Mouse (Mus musculus) hematopoietic stem cell, adult 5-6 weeks (primary cell): ENCODE results near the gene Adk. TPM values are rescaled to one million over a fixed set of nuclear protein-coding genes. Genes with fewer than 3 reads are reported as not detected.

ENCODE experiments used
- ATAC-seq, 2 experiments: fragments of 125-278 bp in 1 of 2; replicated peaks in 1 of 2; 2 replicates each; pipeline ENCODE4 v1.8.0; 2016 to 2017; ENCODE audit warnings: inconsistent platforms in 2 of 2, mild to moderate bottlenecking in 2 of 2, moderate number of reproducible peaks in 2 of 2, low read depth in 1 of 2, moderate TSS enrichment in 1 of 2; ENCODE audit not compliant: low FRiP score in 2 of 2, poor library complexity in 2 of 2, severe bottlenecking in 2 of 2, insufficient read depth in 1 of 2, low TSS enrichment in 1 of 2
- total RNA-seq: library from RNA; stranded (forward); fragments of 172-1452, 232-1000 nt; gene quantifications from 2 replicates; pipeline ENCODE4 v1.2.3, GENCODE M21; 2017

Adk gene
- total RNA-seq, 1 experiment from 2014 or later, result 55.9 TPM

DNA sequence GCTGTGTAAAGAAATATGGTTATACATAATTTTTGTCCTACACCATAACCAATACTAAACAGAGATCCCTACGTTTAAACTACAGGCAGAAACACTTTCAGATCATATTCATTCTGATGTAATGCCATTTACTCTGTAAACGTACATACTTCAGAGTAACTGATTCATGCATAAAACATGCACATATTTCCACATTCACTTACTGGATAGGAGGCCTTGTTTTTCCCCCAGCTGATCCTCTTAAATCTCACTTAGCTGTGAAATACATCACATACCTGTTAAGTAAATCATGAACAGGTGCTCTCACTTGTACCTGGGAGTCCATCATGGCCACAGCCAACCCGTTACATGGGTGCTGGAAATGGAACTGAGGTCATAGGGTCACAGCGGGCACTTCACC lies 285.6 kb downstream of the Adk start:
- ATAC-seq, result no peak

DNA sequence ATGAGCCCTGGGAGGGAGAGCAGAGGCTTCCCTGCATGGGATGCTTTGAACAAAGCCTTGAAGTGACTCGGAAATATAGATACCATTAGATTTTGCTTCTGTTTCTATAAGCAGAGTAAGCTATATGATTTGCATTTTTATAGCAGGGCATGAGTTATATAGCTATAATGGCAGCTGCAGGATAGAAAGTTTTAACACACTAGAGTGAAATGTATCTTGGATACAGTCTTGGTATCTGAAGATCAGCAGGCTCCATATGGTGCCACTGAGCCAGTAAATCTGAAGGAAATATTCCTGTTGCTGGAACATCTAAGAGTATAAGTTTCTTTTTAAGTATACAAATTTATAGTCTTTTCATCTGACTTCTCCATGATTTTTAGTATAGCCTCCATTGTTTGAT lies 288.8 kb downstream of the Adk start:
- ATAC-seq, result no peak

DNA sequence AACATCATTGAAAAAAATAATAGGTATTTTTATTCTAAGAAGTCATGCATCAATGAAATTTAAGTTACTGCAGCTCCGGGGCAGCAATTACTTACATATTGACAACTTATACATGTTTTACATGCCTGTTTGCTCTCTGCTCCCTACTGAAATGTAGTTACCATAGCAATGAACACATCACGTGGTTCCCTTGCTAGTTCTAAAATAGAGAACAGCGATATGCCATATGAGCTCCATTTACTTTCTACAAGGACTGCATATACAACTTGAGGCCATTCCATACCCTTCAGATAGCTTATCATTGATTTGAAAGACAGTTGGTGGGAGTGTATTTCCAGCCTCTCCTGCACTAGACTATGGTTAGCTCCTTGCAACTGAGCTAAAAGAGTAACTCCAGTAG lies 290.6 kb downstream of the Adk start:
- ATAC-seq, result no peak

DNA sequence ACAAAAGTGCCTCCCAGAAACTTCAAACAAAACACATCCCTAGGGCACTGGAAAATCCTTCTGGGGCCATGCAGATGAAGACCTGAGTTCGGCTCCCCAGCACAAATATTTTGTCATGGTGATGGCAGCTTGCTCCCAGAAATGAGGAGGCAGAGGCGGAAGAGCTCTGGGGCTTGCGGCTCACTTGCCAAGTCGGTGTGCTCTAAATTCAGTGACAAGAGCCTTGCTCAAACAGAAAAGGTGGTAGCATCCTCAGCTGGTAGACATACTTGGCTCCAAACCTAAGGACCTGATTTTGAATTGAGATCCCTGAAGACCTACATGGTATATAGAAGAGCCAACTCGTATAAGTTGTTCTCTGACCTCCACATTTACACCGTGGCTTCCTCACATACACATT lies 292.5 kb downstream of the Adk start:
- no peak for ATAC-seq

DNA sequence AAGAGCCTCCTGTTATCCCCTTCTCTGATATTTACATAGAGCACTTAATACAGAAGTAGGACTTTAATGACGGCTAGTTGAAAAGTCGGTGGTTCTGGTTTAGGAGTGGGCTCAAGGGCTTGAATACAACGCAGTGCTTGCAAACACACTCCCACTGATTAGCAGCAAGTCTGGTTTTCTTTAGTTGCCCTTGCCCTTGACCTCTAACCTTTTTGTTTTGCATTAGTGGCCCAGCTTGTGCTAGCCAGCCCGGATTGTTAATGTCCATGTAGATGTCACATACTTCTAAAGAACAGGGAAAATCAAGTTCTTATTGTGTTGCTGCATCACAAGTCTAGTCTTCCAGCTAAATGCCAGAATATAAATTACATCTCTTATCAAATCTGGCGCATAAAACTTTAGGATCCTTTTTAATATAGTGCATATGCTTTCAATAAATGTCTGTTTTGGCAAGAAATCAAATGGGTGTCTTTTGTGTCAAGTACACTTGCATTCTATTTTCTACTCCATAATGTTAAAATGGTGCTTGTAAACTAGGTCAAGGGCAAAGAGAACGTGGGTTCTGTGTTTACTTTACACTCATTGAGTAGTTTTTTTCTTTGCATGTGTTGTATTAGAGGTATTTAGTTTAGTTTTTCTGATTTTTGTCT lies 296.4 kb downstream of the Adk start:
- ATAC-seq, result no peak

DNA sequence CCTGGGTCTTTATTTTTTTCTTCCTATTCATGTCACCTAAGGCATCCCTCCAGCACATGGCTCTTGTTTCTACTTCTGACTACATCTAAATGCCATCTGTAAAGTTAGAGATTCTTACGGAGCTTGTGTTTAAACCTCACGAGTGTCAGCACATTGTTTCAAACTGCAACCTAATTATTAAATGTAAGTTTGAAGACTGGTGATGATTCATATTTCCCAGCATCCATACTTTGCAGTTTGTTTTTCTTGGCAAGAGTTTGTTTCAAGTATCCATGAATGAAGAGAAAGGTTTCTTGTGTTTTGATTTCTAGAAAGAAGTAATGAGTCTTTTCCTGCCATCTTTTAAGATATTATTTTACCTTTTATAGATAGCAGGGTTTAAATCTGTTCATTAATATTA lies 299.3 kb downstream of the Adk start:
- ATAC-seq, result no peak

DNA sequence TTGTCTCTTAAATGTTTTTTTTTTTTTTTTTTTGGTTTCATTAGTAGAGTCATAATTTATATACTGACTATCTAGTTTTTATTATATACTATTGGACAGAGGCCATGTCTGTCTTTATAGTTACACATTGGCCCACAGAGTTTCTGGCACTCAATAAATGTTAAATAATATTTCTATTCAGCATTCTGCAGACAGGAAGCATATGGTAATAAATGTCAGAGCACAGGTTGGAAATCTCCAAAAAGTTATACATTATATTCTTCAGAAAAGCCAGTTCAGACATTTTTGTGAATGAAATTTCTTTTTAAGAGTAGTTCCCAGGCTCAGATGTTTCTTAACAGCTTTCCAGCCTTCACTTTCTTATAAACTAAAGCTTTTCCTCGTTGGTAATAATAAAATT lies 303.9 kb downstream of the Adk start:
- no peak for ATAC-seq

DNA sequence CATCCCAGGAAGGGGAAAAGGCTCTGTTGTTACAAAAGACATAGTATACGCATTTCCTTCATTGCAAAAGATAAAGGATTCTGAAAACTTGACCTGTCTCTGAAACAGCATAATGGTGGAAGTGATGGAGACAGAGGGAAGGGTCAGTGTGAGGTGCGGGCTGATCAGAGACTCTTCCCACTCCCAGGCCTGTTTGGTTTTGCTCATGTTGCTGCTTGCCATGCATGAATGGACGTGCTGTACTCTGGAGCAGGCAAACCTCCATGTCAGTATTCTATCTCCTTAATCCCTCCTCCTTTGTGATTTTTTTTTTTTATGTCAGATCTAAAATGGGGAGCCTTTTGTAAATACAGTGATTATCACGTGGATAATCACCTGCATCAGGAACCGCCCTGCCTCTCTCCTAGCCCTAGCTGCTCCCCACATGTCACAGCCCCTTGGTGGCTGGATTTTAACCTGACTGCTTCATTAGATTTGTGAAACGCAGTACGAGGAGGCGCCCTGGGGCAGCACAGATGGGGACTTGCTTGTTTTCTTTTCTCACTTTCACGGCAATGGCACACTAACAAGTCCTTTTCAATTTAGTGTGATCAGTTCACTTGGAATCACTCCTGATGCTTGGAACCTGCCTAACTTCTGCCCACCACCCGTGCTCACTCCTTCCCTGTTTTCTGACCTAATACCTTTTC lies 307.0 kb downstream of the Adk start:
- no peak for ATAC-seq

DNA sequence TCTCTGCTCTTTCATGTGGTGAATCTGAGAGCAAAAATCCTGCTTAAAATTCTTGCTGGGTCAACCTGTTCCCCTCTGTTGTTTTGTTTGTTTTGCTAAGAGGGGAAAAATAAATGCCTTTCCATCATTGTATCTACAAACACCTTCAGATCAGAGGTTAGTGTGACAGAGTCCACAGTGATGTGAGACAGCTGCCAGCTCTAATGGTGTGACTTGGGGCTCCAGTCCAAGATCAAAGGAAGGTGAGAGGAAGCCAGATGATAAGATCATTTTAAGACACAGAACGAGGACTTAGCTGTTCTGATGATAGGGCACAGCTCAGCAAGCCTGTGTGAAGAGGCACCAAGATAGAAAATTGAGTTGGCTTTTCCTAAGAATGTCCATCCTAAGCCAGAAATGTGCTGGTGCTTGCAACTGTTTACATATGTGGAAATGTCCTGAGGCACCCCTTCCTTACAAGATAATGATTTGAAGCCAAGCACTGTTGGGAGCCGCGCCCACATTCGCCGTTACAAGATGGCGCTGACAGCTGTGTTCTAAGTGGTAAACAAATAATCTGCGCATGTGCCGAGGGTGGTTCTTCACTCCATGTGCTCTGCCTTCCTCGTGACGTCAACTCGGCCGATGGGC lies 307.6 kb downstream of the Adk start:
- no peak for ATAC-seq

DNA sequence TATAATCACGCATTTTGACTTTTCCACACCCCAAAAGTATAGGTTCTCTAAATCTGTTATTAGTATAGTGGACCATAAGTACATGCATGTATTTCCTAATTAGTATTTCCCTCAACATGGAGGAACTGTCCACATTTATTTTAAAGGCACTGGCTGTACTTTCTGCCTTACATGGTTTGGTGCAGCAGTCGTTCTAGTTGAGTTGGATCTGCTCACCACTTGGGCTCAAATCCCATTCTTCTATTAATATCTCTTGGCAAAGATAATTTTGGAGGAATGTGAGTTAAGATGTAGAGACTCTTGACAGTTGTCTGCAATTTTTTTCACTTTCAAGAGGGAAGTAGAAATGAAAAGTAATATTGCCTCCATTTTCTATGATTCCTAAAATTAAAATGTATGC lies 314.7 kb downstream of the Adk start:
- ATAC-seq, result no peak

DNA sequence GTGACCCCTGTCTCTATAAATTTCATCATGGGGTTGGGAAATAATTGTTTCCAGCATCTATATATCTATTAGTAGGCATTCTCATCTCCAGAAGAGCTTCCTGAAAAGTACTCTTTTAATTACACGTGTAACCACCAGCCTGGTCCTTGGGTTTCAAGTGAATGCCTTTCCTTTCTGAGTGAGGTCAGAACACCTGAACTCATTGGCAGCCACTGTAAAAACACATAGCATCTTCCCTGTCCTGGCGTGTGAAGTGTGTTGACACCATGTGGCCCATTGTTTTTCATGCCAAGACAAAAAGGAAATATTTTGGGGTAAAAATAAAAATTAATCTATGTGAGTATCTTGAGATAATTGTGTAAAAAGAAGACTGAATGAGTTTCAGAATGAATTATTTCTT lies 316.2 kb downstream of the Adk start:
- no peak for ATAC-seq

DNA sequence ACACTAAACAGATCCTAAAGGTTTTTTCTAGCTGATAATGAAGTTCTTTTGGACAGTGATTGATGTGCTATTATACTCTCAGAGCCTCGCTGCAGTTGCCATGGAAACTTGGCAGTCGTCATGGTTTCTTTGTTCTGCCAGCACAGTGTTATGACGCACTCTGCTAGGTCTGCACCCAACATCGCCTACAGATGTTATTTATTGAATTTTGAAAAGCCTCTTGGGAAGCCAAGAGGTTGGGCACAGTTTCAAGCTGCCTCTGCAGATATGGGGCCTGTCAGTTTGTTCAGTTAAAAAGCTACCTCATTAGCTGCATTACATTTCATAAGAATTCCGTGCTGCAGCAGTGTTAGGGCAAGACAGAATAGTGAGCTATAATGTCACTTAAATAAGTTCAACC lies 316.8 kb downstream of the Adk start:
- peak; percentile 17 to 37; a peak in 2 of 4 replicates for ATAC-seq

DNA sequence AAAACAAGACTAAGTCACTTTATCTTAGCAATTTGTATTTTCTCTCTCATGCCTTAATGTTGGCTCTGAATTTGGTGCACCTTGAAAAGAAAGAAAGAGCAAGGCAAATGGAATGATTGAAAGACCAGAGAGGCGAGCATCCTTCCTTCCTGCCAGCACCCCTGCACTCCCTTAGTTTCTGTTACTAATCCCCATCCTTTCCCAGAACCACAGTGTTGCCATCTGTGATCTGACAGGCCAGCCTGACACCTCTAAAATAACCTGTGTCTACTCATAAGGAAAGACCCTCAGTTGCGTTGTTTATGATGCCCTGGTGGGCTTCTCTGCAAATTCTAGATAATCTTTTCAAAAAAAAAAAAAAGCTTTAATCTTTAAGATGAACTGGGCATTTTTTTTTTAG lies 319.6 kb downstream of the Adk start:
- no peak for ATAC-seq

DNA sequence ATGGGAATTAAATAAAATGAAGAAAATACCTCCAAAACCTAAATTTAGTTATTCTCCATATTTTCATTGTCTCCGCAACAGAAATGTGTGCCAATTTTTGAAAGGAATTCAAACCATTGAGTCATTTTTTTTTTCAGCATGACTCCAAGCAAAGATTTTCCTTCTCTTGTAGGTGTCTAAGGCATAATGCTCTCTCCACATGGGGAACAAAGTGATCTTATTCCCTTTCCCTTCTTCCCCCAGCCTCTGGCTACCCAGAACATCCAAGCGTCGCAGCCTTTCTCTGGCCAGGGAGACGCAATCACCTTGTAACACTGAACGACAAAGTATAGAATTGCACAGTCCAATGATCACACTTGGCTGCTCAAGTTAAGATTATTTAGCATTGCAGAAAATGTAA lies 320.3 kb downstream of the Adk start:
- no peak for ATAC-seq

DNA sequence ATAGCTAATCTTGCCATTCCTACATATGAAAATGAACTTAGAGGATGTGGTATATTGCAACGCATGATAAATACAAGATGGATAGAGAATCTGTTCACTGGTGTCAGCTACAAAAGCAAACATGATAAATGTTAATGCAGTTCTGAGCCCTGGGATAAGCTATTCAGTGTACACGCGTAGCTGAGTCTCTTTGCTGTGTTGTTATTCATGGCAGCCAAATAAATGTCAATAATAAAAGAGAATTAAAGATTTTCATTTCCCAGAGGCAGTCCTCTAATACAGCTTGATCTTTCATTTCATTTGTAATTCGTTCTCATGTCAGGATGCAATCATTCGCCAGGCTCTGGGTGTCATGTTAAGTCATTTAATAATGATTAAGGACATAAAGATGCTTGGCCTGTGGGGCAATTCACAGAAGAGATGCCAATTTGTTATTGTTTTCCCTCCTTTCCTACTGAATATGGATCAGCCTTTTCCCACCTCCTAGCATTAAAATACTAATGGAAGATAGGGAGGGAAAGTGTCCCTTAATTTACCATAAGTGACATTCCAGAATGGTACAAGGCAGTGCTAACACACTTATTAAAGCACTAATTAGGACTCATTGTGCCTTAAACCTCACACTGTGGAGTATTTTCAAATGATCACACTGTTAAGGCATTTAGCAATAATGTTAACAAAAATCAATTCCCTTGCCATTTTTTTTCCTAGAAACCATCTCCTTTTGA lies 331.5 kb downstream of the Adk start:
- ATAC-seq, result no peak

DNA sequence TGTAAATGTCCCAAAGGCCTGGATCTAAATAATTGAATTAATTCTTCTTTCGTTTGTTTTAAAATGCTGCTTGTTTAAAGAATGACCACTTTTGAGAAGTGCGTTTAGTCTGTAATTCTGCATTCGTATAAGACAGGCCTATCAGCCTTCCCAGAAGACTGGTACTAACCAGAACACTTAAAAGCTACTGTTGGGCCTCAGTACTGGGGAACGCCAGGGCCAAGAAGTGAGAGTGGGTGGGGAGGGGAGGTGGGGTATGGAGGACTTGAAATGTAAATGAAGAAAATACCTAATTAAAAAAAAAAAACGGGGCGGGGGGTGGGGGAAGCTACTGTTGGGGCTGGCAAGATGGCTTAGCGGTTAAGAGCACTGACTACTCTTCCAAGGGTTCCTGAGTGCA lies 347.1 kb downstream of the Adk start:
- ATAC-seq, result no peak

DNA sequence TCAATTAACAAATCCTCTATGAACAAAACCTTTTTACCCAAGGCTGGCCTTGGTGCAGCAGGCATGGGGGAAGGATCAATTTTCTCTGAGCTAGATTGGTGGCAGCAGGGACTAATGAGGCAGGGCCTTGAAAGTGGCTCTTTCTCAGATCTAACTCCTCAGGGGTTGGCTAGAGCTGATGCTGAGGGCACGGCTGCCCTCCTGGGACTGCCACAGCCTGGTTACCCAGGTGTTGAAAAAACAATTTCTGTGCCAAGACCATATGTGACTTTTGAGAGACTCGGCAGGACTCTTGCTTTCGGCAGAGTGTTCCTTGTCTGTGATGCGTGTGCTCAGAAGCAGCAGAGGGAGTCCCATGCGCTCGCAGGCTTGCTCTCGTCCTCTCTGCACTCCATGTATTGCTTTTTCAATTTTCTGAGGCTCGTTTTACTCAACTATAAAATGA lies 349.8 kb downstream of the Adk start:
- ATAC-seq, result no peak
